Mouse (Mus musculus): ENCODE measurements around the gene Fam98c.

Fam98c gene

DNA sequence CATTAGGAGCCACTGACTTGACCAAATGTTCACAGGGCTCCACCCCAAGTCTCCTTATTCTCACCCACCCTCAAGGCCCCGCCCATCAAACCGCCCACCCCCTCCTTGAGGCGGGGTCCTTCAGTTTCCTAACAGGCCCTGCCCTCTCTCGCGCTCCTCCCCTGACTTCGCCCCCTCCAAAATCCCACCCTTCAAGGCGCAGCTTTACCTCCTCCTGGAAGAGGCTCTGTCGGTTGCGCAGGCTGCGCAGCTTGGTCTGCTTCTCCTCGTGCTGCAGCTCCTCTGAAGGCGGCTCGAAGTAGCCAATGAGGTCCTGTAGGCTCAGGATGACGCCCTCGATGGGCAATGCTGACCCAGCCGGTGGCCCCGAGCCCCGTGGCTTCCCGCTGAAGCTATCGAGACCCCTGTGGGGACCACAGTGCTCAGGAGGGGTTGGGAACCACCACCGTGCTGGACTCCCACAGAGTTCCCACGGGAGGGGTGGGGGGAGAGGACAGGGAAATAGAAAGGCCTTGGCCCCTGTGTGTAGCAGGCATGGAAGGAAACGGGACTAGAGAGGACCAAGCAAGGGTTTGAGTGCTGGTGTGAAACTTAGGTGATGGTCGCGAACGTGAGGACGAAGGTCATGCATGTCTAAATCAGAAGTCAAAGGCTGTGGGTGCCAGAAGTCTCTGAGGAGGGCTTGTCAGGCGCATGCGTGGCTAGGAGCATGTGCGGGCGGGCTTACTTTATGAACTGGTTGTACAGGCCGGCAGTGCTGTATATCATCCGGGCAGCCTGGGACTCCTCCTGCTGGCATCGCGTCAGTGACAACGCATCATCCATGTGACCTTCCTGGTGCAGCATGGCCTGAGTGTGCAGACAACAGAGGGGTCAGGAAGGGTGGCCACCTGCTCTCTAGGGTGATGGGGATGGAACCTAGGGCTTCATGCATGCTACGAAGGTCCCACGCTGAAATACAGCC is 46.8 kb downstream of the Fam98c start:
- peak; percentile 81 for DNase-seq (ENCODE audit: low spot score)
